Mouse (Mus musculus) mesoderm, embryonic 11.5 days (tissue): ENCODE data around the gene 3110082J24Rik.
"Not testable (repeated sequence)": the region's sequence is repeated elsewhere in the genome, so short reads cannot be mapped to it uniquely, and the experiment has no call there.

Experiments
- DNase-seq: peaks from one replicate; pipeline ENCODE4 v3.0.0-alpha.2; 2012; ENCODE audit warnings: low read depth, low spot score

Gene 3110082J24Rik

GRCm38 (mm10) chr5:30072825-30073821 lies 32.8 kb downstream of the 3110082J24Rik start, which contains the start of gene Tyms:
Gene Tyms, minus strand, starts transcription at chr5:30073617.
- peak; percentile 83 for DNase-seq

GRCm38 (mm10) chr5:30072377-30072776 lies 33.5 kb downstream of the 3110082J24Rik start:
- no peak for DNase-seq

GRCm38 (mm10) chr5:30071677-30072076 lies 34.2 kb downstream of the 3110082J24Rik start:
- no peak for DNase-seq

- peak; percentile 6 for DNase-seq
Observed at GRCm38 (mm10) chr5:30067726-30068125, 38.2 kb downstream of the 3110082J24Rik start.

- not testable (repeated sequence) for DNase-seq
Observed at GRCm38 (mm10) chr5:30059607-30060006, 46.3 kb downstream of the 3110082J24Rik start.

GRCm38 (mm10) chr5:30058216-30058731 lies 47.6 kb downstream of the 3110082J24Rik start:
- no peak for DNase-seq
